Mouse (Mus musculus): Measurements from ENCODE around the gene Lpar1. TPM values are rescaled to one million over a fixed set of nuclear protein-coding genes. Genes with fewer than 3 reads are reported as not detected.

Gene Lpar1
- total RNA-seq, 2 experiments from 2014 or later: 17.6 to 22.3 TPM

DNA sequence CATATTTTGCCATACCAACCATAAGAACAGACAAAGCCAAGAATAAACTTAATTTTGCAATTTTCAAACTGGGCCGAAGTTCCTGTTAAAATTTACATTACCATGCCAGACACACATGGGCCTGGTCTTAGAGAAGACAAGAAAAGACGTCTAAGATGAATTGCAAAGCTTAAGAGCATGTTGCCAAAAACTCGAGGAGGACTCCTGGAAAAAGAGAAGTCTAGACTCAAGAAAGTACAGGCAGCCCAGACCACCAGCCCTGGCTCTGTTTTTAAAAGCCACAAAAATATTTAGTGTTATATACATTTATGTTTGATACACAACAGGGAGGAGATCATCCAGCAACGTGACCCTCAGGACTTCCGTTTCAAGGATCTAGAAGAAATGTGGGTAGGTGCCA, 37.5 kb downstream of the Lpar1 start:
- intact Hi-C loops (cut with DNase I): no loop called here
- DNase-seq (ENCODE audit: low spot score in 2 of 2): no peak

DNA sequence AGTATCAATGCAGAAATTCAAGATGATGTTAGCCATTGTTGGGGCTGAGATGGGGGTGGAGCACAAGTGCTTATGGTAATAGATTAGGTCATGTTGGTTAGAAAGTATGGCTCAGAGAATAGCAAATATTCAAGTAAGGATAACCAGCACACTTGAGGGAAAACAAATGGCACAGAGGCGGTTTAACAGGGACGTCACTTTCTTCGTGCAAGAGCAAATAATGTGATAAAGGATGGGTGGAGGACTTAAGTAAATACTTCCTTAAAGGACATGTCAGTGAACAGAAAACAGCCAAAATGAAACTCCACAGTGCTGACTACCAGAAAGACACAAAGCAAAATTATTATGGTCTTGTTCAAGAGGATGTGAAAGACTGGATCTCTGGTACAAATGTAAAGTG, 42.1 kb downstream of the Lpar1 start:
- intact Hi-C loops (cut with DNase I): no loop called here
- DNase-seq (ENCODE audit: low spot score in 2 of 2): no peak

DNA sequence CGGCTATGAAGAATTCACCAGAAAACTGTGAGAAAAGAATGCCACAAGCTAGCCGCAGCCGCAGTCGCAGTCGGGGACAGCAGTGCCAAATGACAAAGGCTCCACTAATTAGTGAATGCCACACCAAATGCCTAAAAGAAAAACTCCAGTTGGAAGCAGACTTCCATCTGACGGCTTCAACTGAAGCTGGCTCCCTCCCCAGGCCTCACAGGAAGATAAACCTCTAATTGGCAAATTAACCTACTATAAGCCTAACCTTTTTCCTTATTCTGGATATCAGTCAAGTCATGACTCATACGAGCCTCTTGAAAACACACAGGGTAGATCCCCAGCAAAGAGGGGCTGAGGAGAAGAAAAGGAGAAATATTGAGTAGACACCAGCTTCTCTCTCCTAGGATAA, 44.9 kb downstream of the Lpar1 start:
- intact Hi-C loops (cut with DNase I): no loop called here
- DNase-seq (ENCODE audit: low spot score in 2 of 2): no peak

DNA sequence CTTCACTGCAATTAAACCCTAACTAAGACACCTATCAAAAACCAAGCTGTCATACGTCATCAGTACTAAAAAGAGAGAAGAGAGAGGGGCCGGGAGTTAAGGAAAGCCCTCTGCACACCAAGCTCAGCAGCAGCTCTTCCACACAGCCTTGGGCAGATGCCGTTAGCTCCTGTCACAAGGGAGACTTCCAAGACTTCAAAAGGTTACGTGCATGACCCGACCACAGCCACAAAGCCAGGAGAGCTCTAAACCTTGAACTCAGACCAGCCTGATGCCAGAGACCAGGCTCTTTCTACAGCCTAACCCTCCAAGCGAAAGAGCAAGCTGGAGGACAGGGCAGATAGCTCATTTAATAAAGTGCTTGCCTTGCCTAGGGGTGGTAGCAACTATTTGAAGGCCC, 46.2 kb downstream of the Lpar1 start:
- DNase-seq (ENCODE audit: low spot score in 2 of 2): no peak
- intact Hi-C loops (cut with DNase I): no loop called here

DNA sequence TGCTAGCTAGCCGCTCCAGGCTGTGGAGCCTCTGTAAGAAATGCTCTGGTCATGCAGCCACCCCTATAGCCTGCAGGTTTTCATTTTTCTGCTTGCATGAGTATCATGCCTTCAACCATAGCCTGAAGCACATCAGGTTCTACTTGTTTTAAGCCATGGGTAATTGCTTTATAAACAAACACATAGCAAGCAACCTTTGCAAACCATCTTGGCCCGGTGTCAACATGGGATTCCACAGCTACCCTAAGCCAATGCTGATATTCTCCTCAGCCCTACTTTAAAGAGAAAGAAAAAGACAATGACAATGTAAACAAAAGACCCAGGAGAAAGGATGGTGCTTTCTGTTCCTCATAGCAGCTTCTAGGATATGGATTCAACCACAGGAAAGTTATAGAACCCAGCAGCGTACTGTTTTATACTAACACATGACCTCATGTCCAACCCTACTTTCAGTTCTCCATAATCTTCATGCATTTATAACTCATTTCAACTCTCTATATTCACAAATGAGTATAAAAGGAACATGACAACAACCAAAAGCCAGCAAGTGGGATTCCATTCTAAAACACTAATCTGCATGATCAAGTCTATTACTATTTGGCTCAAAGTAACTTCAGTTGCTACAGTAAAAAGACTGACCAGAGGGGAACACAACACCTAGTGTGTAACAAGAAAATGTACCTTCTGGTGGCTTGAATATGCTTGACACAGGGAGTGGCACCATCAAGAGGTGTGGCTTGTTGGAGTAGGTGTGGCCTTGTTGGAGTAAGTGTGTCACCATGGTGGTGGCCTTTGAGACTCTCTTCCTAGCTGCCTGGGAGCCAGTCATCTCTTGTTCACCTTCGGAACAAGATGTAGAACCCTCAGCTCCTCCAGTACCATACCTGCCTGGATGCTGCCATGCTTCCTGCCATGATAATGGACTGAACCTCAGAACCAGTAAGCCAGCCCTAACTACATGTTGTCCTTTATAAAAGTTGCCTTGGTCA, 46.9 kb downstream of the Lpar1 start:
- no peak for DNase-seq (ENCODE audit: low spot score in 2 of 2)
- intact Hi-C loops (cut with DNase I): no loop called here

DNA sequence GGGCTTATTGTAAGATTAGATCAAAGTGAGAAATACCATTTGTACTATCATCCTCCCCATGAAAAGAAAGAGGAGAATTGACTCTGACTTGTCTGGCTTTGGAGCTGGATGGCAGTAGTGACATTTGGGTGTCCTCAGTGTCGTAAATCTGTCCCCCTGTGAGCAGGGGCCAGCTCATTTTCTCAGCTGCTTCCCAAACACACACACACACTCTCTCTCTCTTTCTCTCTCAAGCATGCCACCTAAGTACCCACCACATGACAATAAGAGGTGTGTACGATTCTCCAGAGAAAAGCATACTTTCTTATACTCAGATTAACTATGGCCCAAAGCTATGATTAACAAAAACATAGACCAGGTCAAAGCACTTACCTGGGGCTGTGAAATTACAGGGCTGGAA, 49.4 kb downstream of the Lpar1 start:
- DNase-seq (ENCODE audit: low spot score in 2 of 2): no peak
- intact Hi-C loops (cut with DNase I): no loop called here

DNA sequence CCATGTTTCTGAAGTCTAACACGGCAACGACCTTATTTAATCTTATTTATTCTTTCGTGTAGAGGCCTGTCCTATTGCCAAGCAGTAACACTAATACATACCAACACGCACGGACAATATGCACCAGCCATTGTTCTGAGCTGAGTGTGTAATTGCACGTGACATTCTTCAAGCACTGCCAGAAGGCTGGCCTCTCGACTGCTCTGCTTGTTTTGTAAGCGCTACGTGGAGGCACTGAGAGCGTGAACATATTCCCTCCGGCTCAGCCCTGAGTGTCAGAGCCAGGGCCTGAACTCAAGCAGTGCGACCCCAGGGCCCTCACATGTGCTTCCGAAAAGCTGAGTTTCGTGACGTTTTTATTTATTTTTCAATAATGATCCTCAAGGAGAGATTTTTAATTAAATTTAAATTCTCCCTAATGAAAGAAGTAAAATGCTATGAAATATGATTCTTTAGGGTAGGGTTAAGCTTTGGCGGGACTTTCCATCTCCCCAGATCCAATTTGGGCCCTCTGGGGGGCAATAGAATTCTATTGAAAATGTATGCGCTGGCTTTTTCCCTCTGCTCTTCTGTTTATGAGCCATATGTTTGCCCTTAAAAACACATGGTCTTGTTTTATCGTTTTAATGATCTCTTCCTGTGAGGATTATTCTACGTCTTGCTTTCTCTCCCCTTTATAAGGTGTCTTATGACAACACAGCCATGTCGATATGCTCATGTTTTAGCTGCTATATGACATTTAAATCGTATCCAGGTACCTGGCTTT, 52.5 kb downstream of the Lpar1 start:
- no peak for DNase-seq (ENCODE audit: low spot score in 2 of 2)
- intact Hi-C loops (cut with DNase I): no loop called here

DNA sequence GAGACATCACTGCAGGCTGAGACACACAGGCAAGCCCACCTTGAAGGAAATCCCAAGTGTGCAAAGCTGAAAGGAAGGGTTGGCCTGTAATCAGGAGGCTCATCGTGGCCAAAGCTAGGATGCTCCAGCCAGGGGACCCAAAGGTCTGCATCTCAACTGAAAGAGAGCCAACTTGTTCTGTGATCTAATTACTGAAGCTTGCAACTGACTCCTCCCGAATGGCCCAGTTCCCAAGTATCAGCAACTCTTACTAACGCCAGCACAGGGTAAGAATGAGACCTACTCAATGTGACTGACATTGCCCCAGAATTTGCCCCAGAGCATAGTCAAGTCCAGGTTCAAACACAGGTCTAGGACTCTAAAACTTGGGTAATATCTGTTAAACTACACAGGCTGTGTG, 53.9 kb downstream of the Lpar1 start:
- DNase-seq (ENCODE audit: low spot score in 2 of 2): no peak
- intact Hi-C loops (cut with DNase I): no loop called here

DNA sequence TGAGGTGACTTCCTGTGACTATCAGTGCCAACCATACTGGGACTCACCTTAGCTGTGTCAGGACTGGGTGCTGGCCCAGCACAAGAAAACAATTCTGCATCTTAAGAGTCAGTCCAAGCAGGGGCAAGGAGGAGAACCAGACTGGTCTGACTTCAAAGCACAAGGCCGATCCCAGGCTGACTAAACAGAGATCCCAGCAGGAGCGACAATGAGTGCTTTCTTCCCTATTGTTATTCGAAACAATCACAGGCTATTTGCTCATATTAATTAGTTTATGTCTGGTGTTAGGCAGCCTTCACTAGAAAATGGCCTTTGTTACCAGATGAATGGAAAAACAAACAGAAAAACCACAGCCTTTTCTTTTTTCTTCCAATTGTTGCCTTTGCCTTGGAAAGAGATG, 54.5 kb downstream of the Lpar1 start:
- DNase-seq (ENCODE audit: low spot score in 2 of 2): no peak
- intact Hi-C loops (cut with DNase I): no loop called here

DNA sequence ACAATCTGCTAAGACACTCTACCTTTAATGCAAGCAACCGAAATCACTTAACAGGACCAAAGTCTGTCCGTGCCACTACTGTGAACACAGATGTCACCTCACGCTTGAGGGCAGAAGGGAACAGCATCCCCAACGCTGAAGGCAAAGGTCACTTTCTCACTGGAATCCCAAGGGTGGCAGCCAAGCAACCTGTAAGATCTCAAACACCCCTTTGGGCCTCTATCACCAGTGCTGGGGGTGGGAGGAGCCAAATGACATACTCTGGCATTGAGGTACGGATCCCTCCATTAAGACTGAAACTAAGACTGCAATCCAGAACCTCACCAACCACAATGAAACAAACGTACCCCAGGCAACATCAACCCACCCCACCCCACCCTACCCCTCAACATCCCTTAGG, 55.0 kb downstream of the Lpar1 start:
- intact Hi-C loops (cut with DNase I): no loop called here
- DNase-seq (ENCODE audit: low spot score in 2 of 2): no peak

DNA sequence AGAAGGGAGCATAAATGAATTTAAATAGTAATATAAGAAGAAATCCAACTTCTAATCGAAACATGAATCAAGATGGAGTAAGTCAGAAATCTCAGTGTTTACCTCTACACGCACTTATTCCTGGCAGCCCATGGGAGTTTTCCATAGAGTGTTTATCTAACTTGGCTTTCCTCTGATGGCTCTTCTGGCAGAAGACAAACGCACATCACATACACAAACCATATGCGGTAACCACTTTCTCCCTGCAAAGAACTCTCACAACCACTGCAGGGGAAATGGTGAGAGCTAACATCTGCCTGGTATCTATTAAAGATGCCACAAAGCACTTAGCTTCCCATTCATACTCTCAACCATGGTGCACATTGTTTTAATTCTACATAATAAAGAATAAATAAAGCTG, 56.4 kb downstream of the Lpar1 start:
- intact Hi-C loops (cut with DNase I): no loop called here
- DNase-seq (ENCODE audit: low spot score in 2 of 2): no peak

DNA sequence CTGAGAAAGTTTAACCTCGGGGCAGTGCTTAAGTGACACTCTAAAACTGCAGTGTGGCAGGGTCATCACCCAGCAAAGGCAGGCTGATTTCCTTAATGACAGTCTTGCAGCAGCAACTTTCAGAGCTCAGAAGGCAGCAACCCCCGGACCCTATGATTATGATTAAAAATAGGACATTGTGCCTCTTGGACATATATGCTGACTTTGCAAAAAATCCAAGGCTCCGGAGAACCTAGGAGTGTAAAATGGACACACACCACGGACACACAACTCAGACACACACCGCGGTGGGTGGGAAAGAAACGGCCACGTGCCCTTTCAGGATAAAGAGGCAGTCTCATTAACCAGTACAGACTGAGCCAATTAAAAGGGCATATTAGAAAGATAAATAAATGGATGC, 57.0 kb downstream of the Lpar1 start:
- no peak for DNase-seq (ENCODE audit: low spot score in 2 of 2)
- intact Hi-C loops (cut with DNase I): no loop called here

DNA sequence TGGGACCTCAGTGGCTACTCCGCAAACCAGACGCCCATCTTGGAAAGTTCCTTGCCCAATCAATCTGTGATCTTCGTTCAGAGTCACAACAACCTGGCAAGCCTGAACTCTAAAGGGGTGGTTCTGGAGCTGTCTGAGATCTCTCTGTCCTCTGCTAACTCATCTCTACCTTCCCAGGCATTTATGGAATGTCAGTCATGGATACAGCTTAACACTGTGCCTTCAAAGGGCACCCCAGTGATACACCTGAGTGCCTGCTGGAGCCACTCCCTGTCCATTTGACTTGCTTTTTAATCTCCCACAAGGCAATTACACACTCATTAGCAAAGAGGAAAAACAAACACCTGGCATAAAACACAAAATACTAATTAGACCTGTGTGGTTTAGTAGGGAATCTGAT, 62.0 kb downstream of the Lpar1 start:
- no peak for DNase-seq (ENCODE audit: low spot score in 2 of 2)
- intact Hi-C loops (cut with DNase I): no loop called here

DNA sequence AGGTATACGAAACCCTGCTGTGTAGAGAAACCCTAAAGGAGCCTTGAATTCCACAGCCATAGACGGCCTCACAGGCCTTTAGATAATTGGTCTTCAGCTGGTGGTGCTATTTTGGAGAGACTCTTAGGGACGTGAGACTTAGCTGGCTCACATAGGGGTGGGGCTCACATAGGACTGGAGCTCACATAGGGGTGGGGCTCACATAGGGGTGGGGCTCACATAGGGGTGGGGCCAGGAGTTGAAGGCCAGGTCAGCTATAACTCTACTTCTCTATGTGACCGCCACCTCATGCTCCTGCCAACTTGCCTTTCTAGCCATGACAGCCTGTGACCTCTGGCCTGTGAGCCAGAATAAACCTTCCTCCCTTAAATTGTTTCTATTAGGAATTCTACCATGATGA, 63.3 kb downstream of the Lpar1 start:
- no peak for DNase-seq (ENCODE audit: low spot score in 2 of 2)
- intact Hi-C loops (cut with DNase I): no loop called here

DNA sequence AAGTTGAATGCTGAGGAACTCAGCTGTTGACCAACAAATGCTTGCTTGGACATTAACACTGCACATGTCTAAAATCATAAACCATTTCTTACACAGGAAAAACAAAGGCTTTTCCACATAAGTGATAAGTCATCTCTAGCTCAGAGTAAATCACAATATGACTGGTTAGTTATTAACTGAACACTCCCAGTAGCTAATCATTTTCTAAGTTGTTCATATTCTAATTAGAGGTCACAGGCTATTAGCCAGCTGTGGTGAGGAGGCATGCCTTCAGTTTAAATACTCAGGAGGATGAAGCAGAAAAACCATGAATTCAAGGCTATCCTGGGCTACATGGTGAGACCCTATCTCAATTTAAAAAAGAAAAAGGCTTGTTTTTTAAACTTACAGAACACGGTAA, 75.1 kb downstream of the Lpar1 start:
- no peak for DNase-seq (ENCODE audit: low spot score in 2 of 2)
- intact Hi-C loops (cut with DNase I): loop anchor here (5.0 kb wide), 1 partner anchor 76 kb away; no protein-coding TSS in a partner anchor

DNA sequence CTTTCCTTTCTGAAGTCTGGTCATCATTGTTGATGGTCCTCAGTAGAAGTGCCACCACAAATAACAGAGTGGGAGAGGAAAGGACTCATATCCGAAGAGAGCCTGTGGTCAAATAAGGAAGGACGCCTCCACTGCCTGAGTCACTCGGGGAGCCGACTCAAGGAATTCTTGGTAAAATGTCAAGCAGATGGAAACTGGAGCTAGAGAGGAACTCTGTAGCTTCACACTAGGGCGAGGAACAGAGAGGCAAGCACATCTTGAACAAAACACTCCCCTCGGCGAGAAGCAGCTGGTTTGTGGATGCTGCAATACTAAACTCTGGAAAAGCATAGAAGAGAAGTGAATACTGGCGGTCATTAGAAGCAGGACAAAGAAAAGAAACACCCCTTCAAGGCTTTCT, 76.0 kb downstream of the Lpar1 start:
- peak; percentile 67 to 70 for DNase-seq (ENCODE audit: low spot score in 2 of 2)
- intact Hi-C loops (cut with DNase I): loop anchor here (5.0 kb wide), 1 partner anchor 75 kb away; no protein-coding TSS in a partner anchor

DNA sequence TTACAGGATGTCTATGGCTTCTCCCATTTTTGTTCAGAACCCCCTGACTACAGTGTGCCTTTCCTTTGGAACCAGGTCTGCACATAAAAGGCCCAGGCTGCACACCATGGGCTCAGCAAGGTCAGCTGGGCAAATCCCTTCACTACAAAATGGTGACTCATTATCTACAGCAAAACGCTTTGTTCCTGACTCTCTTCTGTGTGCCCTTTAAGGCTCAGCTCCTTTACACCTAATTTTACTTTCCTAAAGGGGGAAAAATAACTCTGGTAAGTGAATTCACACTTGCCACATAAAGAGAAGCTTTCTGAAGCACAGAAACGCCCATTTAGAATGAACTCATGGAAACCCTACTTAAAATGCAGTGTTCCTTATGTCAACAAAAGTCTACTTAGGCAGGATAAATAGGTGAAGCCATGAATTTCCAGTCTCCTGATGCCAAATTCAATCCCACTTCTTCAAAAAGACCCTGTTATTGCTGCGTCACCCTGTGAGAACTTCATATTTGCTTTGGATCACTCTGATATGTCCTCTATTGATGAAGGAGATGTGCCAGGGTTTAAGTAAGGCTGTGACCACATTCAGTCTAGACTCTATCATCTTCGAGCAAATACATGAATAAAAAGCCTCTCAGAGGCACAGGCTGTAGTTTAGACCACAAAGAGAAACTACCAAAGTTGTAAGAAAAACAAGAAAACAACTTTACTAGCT, 82.3 kb downstream of the Lpar1 start:
- intact Hi-C loops (cut with DNase I): no loop called here
- no peak for DNase-seq (ENCODE audit: low spot score in 2 of 2)

DNA sequence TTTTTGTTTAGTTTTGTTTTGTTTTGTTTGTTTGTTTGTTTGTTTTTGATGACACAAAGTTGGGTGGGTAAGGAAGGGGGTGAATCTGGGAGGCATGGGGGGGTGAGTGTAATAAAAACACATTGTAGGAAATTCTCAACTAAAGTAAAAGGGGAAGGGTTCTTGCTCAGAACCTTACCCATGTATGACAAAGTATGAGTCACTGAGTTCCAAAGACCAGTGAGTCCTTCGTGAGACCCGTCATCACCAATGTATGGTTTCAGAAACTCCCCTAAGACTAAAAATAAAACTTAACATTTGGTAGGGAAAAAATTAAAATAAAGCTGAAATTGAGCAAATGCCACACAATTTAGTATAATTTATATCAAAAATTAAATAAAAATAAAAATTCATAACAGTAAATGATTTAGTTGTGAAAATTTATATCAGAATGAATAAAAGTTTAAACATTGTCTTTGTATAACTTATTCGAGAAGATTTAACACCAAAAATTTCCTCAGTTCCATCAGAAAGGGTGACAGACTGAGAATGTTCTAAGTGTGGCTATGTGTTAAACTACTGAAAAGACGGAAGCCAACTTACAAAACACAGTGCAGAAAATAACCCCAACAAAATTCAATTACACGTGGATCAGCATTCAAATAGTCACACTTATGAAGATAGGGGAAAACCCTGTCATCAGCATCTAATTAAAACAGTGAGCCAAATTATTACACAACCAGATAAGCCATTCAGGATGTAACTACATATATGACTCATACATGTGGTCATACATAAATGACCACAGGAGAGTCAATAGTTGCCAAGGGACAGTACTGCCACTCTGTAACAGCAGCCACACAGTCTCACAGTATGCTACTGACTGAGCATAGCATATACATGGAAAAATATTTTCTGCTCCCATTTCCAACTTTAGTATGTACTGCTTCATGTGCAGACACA, 83.8 kb downstream of the Lpar1 start:
- no peak for DNase-seq (ENCODE audit: low spot score in 2 of 2)
- intact Hi-C loops (cut with DNase I): no loop called here

DNA sequence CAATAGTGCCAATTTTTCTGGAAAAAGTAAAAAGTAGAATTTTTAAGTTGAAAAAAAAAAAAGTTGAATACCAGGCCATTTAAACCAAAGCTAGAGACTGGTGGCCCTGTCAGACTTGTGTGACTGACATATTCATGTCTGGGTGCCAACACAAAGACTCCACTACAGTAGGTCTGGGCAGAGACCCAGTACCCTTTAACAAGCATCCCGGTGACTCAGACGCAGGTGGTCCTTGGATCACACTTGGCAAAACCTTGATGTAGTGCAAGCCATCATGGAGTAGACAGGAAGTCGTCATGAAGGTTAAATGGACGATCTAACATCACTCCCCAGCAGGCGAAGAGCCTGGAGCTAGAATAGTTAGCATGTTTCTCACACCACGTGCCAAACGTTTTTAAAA, 84.7 kb downstream of the Lpar1 start:
- intact Hi-C loops (cut with DNase I): no loop called here

More for the DNA sequence above, 84.7 kb downstream of the Lpar1 start:
- DNase-seq (ENCODE audit: low spot score in 2 of 2): no peak
